Mouse (Mus musculus) heart, postnatal 25 days (tissue): ENCODE results near the gene Dido1. TPM values are rescaled to one million over a fixed set of nuclear protein-coding genes. Genes with fewer than 3 reads are reported as not detected.

Experiments
- DNase-seq: peaks from one replicate; pipeline ENCODE4 v3.0.0; 2022; ENCODE audit warnings: low spot score
- intact Hi-C: fragments of 180-260 bp; cut with DNase I; formaldehyde crosslinking; loops from one replicate; pipeline ENCODE4 v1.15.1; 2025
- total RNA-seq, 2 experiments: library from RNA; stranded (reverse); gene quantifications; 2 replicates each; pipeline ENCODE4 v1.2.3; 2021

Gene Dido1
- total RNA-seq, 2 experiments from 2014 or later = 27.2 to 31.4 TPM

DNA sequence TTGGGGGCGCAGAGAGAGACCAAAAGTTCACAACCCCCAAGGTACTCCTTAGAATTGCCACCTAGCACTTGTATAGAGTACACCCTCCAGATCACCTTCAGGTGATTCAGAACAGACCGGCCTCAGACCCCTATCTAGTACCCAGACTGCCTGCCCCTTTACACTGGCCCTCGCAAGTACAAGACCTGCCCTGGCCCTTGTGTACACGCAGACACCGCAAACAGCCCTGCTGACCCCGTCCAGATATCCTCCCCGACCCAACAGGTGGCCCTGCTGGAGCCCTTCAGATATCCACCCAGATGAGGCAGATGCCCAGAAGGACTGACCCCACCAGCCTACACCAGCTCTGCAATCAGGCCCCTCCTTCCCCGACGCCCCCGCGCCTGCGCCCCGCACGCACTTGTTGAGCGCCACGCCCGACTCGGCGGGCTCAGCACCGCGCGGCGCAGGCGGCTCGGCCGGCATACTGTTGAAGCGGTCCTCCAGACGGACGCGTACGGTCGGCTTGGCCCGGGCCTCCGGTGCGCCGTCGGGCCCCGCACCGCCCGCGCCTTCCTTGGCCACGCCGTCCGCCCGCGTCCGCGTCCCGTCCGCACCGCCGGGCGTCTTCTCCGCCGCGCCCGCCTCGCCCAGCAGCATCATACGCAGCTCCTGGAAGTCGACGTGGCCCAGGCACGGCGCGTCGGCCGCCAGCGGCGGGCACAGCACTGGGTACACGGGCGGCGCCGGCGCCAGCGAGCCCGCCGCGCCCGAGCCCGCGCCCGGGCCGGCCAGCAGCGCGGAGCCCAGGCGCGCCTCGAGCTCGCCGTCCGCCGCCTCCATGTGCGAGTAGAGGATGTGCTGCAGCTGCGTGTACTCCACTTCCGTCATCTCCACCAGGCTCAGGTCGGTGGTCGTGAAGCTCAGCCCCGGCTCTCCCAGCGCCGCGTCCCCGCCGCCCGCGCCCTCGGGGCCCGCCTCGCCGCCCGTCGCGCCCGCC lies 67.9 kb downstream of the Dido1 start:
- no peak for DNase-seq
- intact Hi-C loops = no loop called here

DNA sequence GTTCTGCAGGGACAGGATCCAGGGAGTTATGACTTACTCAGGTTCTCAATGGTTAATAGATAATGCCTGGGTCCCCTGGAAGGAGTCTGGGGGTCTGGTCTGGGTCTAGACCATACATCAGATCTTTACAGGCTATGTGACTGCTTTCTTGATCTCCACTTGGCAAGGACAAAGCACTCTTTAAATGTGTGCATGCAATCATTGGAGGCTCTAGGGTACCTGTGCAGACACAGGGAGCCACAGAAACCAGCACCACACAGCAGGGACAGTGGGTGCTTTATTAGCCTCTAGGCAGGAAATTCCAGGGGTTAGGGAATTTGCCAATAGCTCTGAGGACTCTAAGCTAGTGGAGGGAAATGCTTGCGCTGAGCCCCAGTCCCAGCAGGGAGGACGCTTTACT lies 97.9 kb downstream of the Dido1 start:
- intact Hi-C loops = no loop called here
- DNase-seq = no peak

- DNase-seq = no peak
- intact Hi-C loops = no loop called here
Observed at GRCm38 (mm10) chr2:180610283-180610682, 99.5 kb downstream of the Dido1 start.

Other genes with a start within 250 kb of the Dido1 start
- not detected for gene Ntsr1, start 210.0 kb downstream of the Dido1 start, total RNA-seq
- 10 to 100 TPM; 14.4 to 14.6 TPM for gene Mrgbp, start 128.7 kb downstream of the Dido1 start, total RNA-seq
- gene Ogfr, start 120.8 kb downstream of the Dido1 start, total RNA-seq = 10 to 100 TPM; 33.0 to 34.3 TPM
- under 1 TPM; 0.14 to 0.62 TPM for gene Col9a3, start 112.2 kb downstream of the Dido1 start, total RNA-seq
- gene Tcfl5, start 67.3 kb downstream of the Dido1 start, total RNA-seq = under 1 TPM in 1 of 2 experiments, not detected in 1; 0.17 TPM
- gene Gid8, start 118 bp upstream of the Dido1 start, total RNA-seq = 10 to 100 TPM; 62.9 to 64.3 TPM
- under 1 TPM in 1 of 2 experiments, not detected in 1; 0.39 TPM for gene Slc17a9, start 15.3 kb upstream of the Dido1 start, total RNA-seq
- gene Bhlhe23, start 66.9 kb upstream of the Dido1 start, total RNA-seq = not detected
- 10 to 100 TPM; 35.6 to 35.7 TPM for gene Ythdf1, start 210.9 kb upstream of the Dido1 start, total RNA-seq
- not detected for gene Birc7, start 219.0 kb upstream of the Dido1 start, total RNA-seq
- gene Nkain4, start 244.7 kb upstream of the Dido1 start, total RNA-seq = 10 to 100 TPM in 1 of 2 experiments, 1 to 10 TPM in 1; 8.0 to 11.4 TPM